Mouse (Mus musculus) cerebellum, postnatal 10 days (tissue): ENCODE measurements at regions not wholly inside any gene's neighbourhood (a gene's known extent, or its start where the extent isn't known, plus 50 kb on each side); places are given as distances from the start of the nearest gene placed in this dataset.
A peak's percentile ranks its signal among the peaks of the same experiment; 100 is the strongest.

Source experiments
- DNase-seq, 2 experiments: peaks; one replicate each; pipeline ENCODE4 v3.0.0; 2021; ENCODE audit warnings: mixed read lengths in 2 of 2

- no peak for DNase-seq
These were observed 296.8 kb downstream of the Irs2 start for GRCm38 (mm10) chr8:10711474-10711873.

- no peak for DNase-seq
These were observed 299.7 kb downstream of the Irs2 start for GRCm38 (mm10) chr8:10708509-10708908.

GRCm38 (mm10) chr8:10707122-10707521, 301.1 kb downstream of the Irs2 start:
- DNase-seq, result no peak

- no peak for DNase-seq
These were observed 302.3 kb downstream of the Irs2 start for GRCm38 (mm10) chr8:10705909-10706308.

- no peak for DNase-seq
These were observed 305.5 kb downstream of the Irs2 start for GRCm38 (mm10) chr8:10702755-10703154.

GRCm38 (mm10) chr8:10702248-10702647, 306.0 kb downstream of the Irs2 start:
- DNase-seq, result peak; percentile 44 to 51

- no peak for DNase-seq
These were observed 306.6 kb downstream of the Irs2 start for GRCm38 (mm10) chr8:10701648-10702061.

GRCm38 (mm10) chr8:10701226-10701625, 307.0 kb downstream of the Irs2 start:
- DNase-seq, result no peak

GRCm38 (mm10) chr8:10699669-10700068, 308.6 kb downstream of the Irs2 start:
- no peak for DNase-seq

GRCm38 (mm10) chr8:10695181-10695580, 313.1 kb downstream of the Irs2 start:
- peak; percentile 40 to 66 for DNase-seq

GRCm38 (mm10) chr8:10690659-10691058, 317.6 kb downstream of the Irs2 start:
- DNase-seq, result no peak

- no peak for DNase-seq
These were observed 318.4 kb downstream of the Irs2 start for GRCm38 (mm10) chr8:10689881-10690280.

GRCm38 (mm10) chr8:10687867-10688561, 320.2 kb downstream of the Irs2 start:
- DNase-seq, result peak in 1 of 2 experiments; percentile 32
